Mouse (Mus musculus): ENCODE data around the gene Zdhhc12. TPM values are rescaled to one million over a fixed set of nuclear protein-coding genes. Genes with fewer than 3 reads are reported as not detected.
"Not testable (repeated sequence)": the region's sequence is repeated elsewhere in the genome, so short reads cannot be mapped to it uniquely, and the experiment has no call there.

Zdhhc12 gene
- polyA plus RNA-seq (2012; ENCODE audit: insufficient read depth, low replicate concordance), result 58.2 and 66.6 TPM in 2 replicates

- Histone ChIP-seq H3K36me3 (replicated peaks; ENCODE audit: low read length) (peaks cover 64% of the 10 kb centered on the region), H3K9me3 (no peaks in the 10 kb centered on the region), H3K27me3 (replicated peaks) (no peaks in the 10 kb centered on the region), H3K4me1 (peaks cover 60% of the 10 kb centered on the region), H3K4me3 (replicated peaks) (peak within 1 kb of the TSS; percentile 97)
- TF ChIP-seq FLI1 (IDR thresholded peaks at IDR 0.05; ENCODE audit: low read length) (no peak), GATA1 (IDR thresholded peaks at IDR 0.05; ENCODE audit: borderline replicate concordance, low read length) (no peak)
These were observed at the start of gene Zdhhc12 for GRCm38 (mm10) chr2:30093471-30094207. Zdhhc12 (minus strand) TSS chr2:30093648.

DNA sequence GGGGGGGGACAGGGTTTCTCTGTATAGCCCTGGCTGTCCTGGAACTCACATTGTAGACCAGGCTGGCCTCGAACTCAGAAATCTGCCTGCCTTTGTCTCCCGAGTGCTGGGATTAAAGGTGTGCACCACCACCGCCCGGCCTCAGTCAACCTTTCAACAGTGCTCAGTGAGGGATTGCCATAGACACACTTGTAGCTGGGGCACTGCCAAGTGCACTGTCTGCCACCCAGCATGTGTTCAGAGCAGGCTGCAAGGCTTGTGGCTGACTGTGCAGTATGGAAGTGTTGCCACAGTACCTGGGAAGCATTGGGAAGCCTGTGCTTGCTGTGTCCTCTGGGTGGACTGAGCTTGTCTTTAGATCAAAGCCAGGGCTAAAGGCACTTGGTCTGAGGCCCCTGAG, 46.6 kb upstream of the Zdhhc12 start:
- peaks cover 96% of the 10 kb centered on the region for H3K36me3 ChIP-seq (replicated peaks; ENCODE audit: low read length)
- H3K9me3 ChIP-seq; H3K4me3 ChIP-seq (replicated peaks); H3K27me3 ChIP-seq (replicated peaks): not testable (repeated sequence)
- peaks cover 38% of the 10 kb centered on the region for H3K4me1 ChIP-seq

DNA sequence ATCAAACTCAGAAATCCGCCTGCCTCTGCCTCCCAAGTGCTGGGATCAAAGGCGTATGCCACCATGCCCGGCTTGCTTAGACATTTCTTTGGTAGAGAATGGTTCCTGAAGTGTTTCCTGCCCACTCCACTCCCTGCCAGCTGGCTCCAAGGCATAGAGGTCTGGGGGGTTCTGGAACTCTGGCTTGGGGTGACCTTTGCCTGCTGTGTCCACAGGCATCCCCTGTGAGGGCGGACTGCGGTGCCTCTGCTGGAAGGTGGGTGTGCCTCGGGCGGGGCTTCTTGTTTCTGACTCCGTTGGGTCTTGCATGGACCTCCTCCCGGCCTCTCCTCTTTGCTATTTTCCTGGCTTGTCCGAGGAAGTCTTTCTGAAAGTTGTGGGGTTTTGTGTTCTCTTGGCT, 43.0 kb upstream of the Zdhhc12 start:
- Histone ChIP-seq H3K27me3 (replicated peaks) (no peaks in the 10 kb centered on the region), H3K4me1 (peaks cover 41% of the 10 kb centered on the region), H3K4me3 (replicated peaks) (no peak overlapping the region), H3K9me3 (no peaks in the 10 kb centered on the region), H3K36me3 (replicated peaks; ENCODE audit: low read length) (peaks cover 62% of the 10 kb centered on the region)
- TF ChIP-seq GATA1 (IDR thresholded peaks at IDR 0.05; ENCODE audit: borderline replicate concordance, low read length) (no peak), FLI1 (IDR thresholded peaks at IDR 0.05; ENCODE audit: low read length) (no peak)

GRCm38 (mm10) chr2:30134928-30135620, 41.6 kb upstream of the Zdhhc12 start:
- H3K4me3 ChIP-seq (replicated peaks), result peak overlapping the region; percentile 92
- H3K27me3 ChIP-seq (replicated peaks), result no peaks in the 10 kb centered on the region
- peaks cover 42% of the 10 kb centered on the region for H3K4me1 ChIP-seq
- no peaks in the 10 kb centered on the region for H3K9me3 ChIP-seq
- H3K36me3 ChIP-seq (replicated peaks; ENCODE audit: low read length), result peaks cover 48% of the 10 kb centered on the region
- TF ChIP-seq GATA1 (IDR thresholded peaks at IDR 0.05; ENCODE audit: borderline replicate concordance, low read length) (no peak), FLI1 (IDR thresholded peaks at IDR 0.05; ENCODE audit: low read length) (no peak)

- Histone ChIP-seq H3K9me3 (no peaks in the 10 kb centered on the region), H3K4me3 (replicated peaks) (peak overlapping the region; percentile 92), H3K36me3 (replicated peaks; ENCODE audit: low read length) (peaks cover 44% of the 10 kb centered on the region), H3K27me3 (replicated peaks) (no peaks in the 10 kb centered on the region), H3K4me1 (peaks cover 49% of the 10 kb centered on the region)
- TF ChIP-seq FLI1 (IDR thresholded peaks at IDR 0.05; ENCODE audit: low read length), result no peak
- TF ChIP-seq GATA1 (IDR thresholded peaks at IDR 0.05; ENCODE audit: borderline replicate concordance, low read length), result no peak
These were observed 40.9 kb upstream of the Zdhhc12 start for GRCm38 (mm10) chr2:30134378-30134711.

GRCm38 (mm10) chr2:30133613-30134377, 40.3 kb upstream of the Zdhhc12 start, which contains the start of gene Tbc1d13:
Tbc1d13 (plus strand) TSS chr2:30133746.
- Histone ChIP-seq H3K9me3 (no peaks in the 10 kb centered on the region), H3K4me1 (peaks cover 49% of the 10 kb centered on the region), H3K36me3 (replicated peaks; ENCODE audit: low read length) (peaks cover 40% of the 10 kb centered on the region), H3K27me3 (replicated peaks) (no peaks in the 10 kb centered on the region), H3K4me3 (replicated peaks) (peak within 1 kb of the TSS; percentile 92)
- TF ChIP-seq FLI1 (IDR thresholded peaks at IDR 0.05; ENCODE audit: low read length) (peak; percentile 10; the same call in 1 of the 2 replicates), GATA1 (IDR thresholded peaks at IDR 0.05; ENCODE audit: borderline replicate concordance, low read length) (no peak)

DNA sequence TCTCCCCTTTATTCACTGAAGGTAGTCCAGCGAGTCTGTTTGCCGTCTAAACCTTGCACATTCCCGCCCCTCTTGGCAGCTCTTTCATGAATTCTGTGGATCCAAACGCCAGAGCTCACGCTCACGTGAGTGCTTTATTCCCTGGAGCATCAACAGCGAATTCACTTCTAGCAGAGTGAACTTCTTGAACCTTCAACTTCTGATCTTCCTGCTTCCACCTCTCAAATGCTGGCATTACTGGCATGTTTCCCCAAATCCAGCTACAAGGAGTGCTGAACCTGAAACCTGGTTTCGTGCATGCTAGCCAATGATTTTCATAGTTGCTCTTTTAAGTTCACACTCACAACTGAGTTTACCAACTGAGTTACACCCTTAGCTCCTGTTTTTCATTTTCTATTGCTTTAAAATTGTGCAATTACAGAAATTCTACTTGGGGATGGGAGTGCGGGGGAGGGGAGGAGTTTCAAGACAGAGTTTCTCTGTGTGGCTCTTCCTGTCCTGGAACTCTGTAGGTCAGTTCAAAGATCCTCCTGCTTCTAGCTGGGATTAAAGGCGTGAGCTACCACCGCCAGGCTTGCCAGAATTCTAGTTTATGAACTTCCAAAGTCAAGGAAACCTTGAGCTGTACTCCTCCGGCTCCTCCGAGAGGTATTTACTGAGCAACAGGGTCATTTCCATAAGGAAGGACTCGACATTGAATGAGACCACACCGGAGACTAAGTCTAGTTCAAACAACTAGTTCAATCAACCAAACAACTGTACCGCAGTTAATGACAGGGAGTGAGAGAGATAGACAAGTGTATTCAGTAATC, 39.6 kb upstream of the Zdhhc12 start:
- peaks cover 32% of the 10 kb centered on the region for H3K36me3 ChIP-seq (replicated peaks; ENCODE audit: low read length)
- TF ChIP-seq GATA1 (IDR thresholded peaks at IDR 0.05; ENCODE audit: borderline replicate concordance, low read length), result no peak
- TF ChIP-seq FLI1 (IDR thresholded peaks at IDR 0.05; ENCODE audit: low read length), result no peak
- H3K4me1 ChIP-seq, result peaks cover 56% of the 10 kb centered on the region
- H3K4me3 ChIP-seq (replicated peaks), result peak overlapping the region; percentile 92
- H3K27me3 ChIP-seq (replicated peaks), result no peaks in the 10 kb centered on the region
- no peaks in the 10 kb centered on the region for H3K9me3 ChIP-seq

DNA sequence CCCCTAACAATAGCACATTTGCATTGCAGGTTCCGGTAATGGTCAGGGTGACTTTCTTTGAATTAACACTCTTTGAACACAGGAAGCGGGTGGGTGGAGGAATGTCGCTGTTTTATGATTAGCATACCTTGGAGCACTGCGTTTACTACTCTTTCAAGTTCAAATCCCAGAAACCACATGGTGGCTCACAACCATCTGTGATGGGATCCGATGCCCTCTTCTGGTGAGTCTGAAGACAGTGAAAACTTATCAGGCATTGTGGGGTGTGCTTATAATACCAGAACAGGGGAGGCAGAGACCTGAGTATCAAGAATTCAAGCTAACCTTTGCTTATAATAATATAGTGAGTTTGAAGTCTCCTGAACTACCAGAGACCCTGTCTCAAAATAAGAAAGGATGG, 37.8 kb upstream of the Zdhhc12 start:
- Histone ChIP-seq H3K4me1 (peaks cover 51% of the 10 kb centered on the region), H3K36me3 (replicated peaks; ENCODE audit: low read length) (peaks cover 15% of the 10 kb centered on the region)
- H3K27me3 ChIP-seq (replicated peaks); H3K4me3 ChIP-seq (replicated peaks); H3K9me3 ChIP-seq: not testable (repeated sequence)

DNA sequence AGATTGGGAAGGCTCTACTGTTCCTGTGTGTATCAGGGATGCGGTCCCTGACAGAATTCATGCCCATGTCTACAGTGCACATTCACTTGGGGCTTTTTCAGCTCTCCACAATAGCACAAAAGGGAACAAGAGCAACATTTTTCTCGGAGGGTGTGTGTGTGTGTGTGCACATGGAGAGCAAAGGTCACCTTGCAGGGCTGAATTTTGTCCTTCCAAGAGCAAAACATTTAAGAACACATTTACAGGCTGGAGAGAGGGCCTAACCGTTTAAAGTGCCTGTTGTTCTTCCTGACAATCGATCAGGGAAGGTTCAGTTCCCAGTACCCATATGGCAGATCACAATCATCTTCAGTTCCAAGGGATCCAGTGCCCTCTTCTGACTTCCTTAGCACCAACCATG, 36.7 kb upstream of the Zdhhc12 start:
- H3K36me3 ChIP-seq (replicated peaks; ENCODE audit: low read length), result peaks cover 4% of the 10 kb centered on the region
- H3K4me3 ChIP-seq (replicated peaks), result no peak overlapping the region
- no peaks in the 10 kb centered on the region for H3K9me3 ChIP-seq
- H3K4me1 ChIP-seq, result peaks cover 51% of the 10 kb centered on the region
- TF ChIP-seq FLI1 (IDR thresholded peaks at IDR 0.05; ENCODE audit: low read length) (no peak), GATA1 (IDR thresholded peaks at IDR 0.05; ENCODE audit: borderline replicate concordance, low read length) (no peak)
- H3K27me3 ChIP-seq (replicated peaks), result no peaks in the 10 kb centered on the region

All from megakaryocyte, embryonic 14.5 days (primary cell).